Mouse (Mus musculus) kidney, embryonic 15.5 days (tissue): Measurements from ENCODE around the gene Trmo. TPM values are rescaled to one million over a fixed set of nuclear protein-coding genes. Genes with fewer than 3 reads are reported as not detected.

Experiments used
- ATAC-seq: fragments of 200-750 bp; cut with Nextera tagmentation; replicated peaks from 2 replicates; pipeline ENCODE4 v1.8.0; 2017; ENCODE audit warnings: moderate TSS enrichment; ENCODE audit not compliant: low FRiP score
- H3K27ac ChIP-seq: fragments of 300-500 bp; sonication (generic); 2 replicates; pipeline ENCODE4 v1.5.1; 2015; ENCODE audit warnings: mild to moderate bottlenecking, inconsistent platforms
- H3K27me3 ChIP-seq: fragments of 300-500 bp; sonication (generic); 2 replicates; pipeline ENCODE4 v1.6.1; 2015; ENCODE audit warnings: inconsistent platforms
- H3K36me3 ChIP-seq: fragments of 300-500 bp; sonication (generic); 2 replicates; pipeline ENCODE4 v1.6.1; 2015; ENCODE audit warnings: inconsistent platforms
- H3K4me1 ChIP-seq: fragments of 300-500 bp; sonication (generic); 2 replicates; pipeline ENCODE4 v1.6.1; 2015; ENCODE audit warnings: inconsistent platforms
- H3K4me2 ChIP-seq: fragments of 300-500 bp; sonication (generic); 2 replicates; pipeline ENCODE4 v1.6.1; 2015; ENCODE audit warnings: moderate library complexity, mild to moderate bottlenecking, inconsistent platforms
- H3K4me3 ChIP-seq: fragments of 300-500 bp; sonication (generic); replicated peaks from 2 replicates; pipeline ENCODE4 v1.5.1; 2015; ENCODE audit warnings: mild to moderate bottlenecking, inconsistent platforms
- H3K9ac ChIP-seq: fragments of 300-500 bp; sonication (generic); 2 replicates; pipeline ENCODE4 v1.6.1; 2015; ENCODE audit warnings: mild to moderate bottlenecking, inconsistent platforms
- H3K9me3 ChIP-seq: fragments of 300-500 bp; sonication (generic); replicated peaks from 2 replicates; pipeline ENCODE4 v1.6.1; 2016; ENCODE audit warnings: inconsistent platforms
- WGBS: fragments of 180-500 bp; shearing (Covaris S2); methylation state at CpG from one replicate; pipeline ENCODE4 v1.1.7; 2015; ENCODE audit warnings: mixed read lengths; 5-methylcytosine and 5-hydroxymethylcytosine counted together
- polyA plus RNA-seq: library from polyadenylated mRNA; unstranded; fragments of >200 nt; fragmentation: Nextera tagmentation; extraction: Ambion mirVana; gene quantifications from 2 replicates; pipeline ENCODE4 v1.2.1, GENCODE M21; 2015

The Trmo gene
- polyA plus RNA-seq, 1 experiment from 2014 or later = 11.1 TPM

GRCm38 (mm10) chr4:46404042-46404795, 15.0 kb upstream of the Trmo start:
- H3K27me3 ChIP-seq = 0 out of 2 replicates have a peak, but pooled peaks cover 2% of the 10 kb centered on the region
- no peaks in the 10 kb centered on the region for H3K9me3 ChIP-seq
- no peaks in the 10 kb centered on the region for H3K36me3 ChIP-seq
- 0 out of 2 replicates have a peak, but pooled peaks have one; percentile 64 for ATAC-seq
- H3K27ac ChIP-seq = no peak overlapping the region
- H3K4me3 ChIP-seq = no peak overlapping the region
- no peaks in the 10 kb centered on the region for H3K4me1 ChIP-seq
- WGBS = 71% methylated on average over 6 of the region's 6 CpGs
- H3K4me2 ChIP-seq = no peak overlapping the region
- no peak overlapping the region for H3K9ac ChIP-seq

GRCm38 (mm10) chr4:46398839-46399238, 9.6 kb upstream of the Trmo start:
- WGBS = 78% methylated on average over 4 of the region's 4 CpGs
- Histone ChIP-seq H3K4me2 (no peak overlapping the region), H3K27ac (no peak overlapping the region), H3K27me3 (no peaks in the 10 kb centered on the region), H3K9me3 (no peaks in the 10 kb centered on the region), H3K4me1 (no peaks in the 10 kb centered on the region; the same call in 1 of the 2 replicates), H3K4me3 (no peak overlapping the region), H3K9ac (no peak overlapping the region), H3K36me3 (no peaks in the 10 kb centered on the region)
- no peak for ATAC-seq

GRCm38 (mm10) chr4:46395736-46396135, 6.5 kb upstream of the Trmo start:
- H3K4me2 ChIP-seq = no peak overlapping the region
- 29% methylated on average over 5 of the region's 5 CpGs for WGBS

DNA sequence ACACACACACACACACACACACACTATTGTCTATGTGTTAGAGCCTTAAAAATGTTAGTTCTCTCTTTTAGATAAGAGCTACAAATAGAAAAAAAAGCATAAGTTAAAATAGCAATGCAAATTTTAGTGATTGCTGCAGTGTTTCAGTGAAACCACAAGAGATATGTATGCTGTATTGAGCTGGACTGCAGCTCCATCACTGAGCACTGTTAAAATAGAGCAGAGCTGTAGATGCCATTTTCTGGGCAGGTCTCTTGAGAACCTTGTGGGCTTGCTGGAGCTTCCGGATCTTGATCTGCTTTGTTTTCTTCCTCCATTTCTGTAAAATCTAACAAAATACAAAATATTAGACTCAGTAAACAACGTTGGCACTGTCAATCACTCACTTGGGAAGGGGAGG, 5.2 kb upstream of the Trmo start:
- Histone ChIP-seq H3K4me1 (no peaks in the 10 kb centered on the region; the same call in 1 of the 2 replicates), H3K9ac (no peak overlapping the region), H3K36me3 (no peaks in the 10 kb centered on the region), H3K4me3 (no peak overlapping the region), H3K27me3 (no peaks in the 10 kb centered on the region), H3K4me2 (no peak overlapping the region), H3K27ac (no peak overlapping the region), H3K9me3 (no peaks in the 10 kb centered on the region)
- 77% methylated on average over 2 of the region's 2 CpGs for WGBS
- no peak for ATAC-seq

More at GRCm38 (mm10) chr4:46395736-46396135, 6.5 kb upstream of the Trmo start:
- H3K27ac ChIP-seq = no peak overlapping the region
- no peaks in the 10 kb centered on the region for H3K9me3 ChIP-seq
- ATAC-seq = 0 out of 2 replicates have a peak, but pooled peaks have one; percentile 56
- H3K4me1 ChIP-seq = no peaks in the 10 kb centered on the region; the same call in 1 of the 2 replicates
- no peak overlapping the region for H3K4me3 ChIP-seq
- H3K9ac ChIP-seq = no peak overlapping the region
- H3K27me3 ChIP-seq = no peaks in the 10 kb centered on the region
- no peaks in the 10 kb centered on the region for H3K36me3 ChIP-seq

DNA sequence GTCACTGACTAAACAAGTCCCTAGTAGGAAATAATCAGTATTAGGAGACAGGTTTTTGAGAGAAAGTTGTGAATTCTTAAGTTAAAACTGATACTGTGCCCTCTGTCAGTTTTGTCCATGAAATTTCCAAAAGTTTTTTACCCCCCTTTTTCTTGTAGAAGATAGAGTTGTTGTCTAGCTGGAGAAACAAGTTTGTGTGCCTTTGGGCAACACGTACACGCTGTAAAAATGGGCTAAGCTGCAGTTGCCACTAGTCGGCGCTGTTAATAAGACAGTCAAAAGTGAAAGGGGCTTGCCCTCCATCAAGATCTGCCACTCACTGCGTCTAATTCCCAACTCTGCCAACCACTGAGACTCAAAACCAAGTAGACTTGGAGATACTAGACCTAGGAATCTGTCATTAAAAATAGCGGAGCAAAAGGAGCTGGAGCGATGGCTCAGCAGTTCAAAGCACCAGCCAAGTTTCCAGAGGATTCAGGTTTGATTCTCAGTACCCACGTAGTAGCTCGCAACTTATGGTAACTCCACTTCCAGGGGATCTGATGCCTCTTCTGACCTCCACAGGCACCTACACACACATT, 1.2 kb upstream of the Trmo start:
- Histone ChIP-seq H3K27ac (peak overlapping the region; percentile 96), H3K36me3 (peaks cover 17% of the 10 kb centered on the region), H3K4me1 (0 out of 2 replicates have a peak, but pooled peaks cover 4% of the 10 kb centered on the region), H3K9ac (peak overlapping the region; percentile 73), H3K27me3 (no peaks in the 10 kb centered on the region), H3K9me3 (no peaks in the 10 kb centered on the region), H3K4me3 (peak overlapping the region; percentile 64), H3K4me2 (peak overlapping the region; percentile 74)
- WGBS = 23% methylated on average over 9 of the region's 9 CpGs
- no peak for ATAC-seq

DNA sequence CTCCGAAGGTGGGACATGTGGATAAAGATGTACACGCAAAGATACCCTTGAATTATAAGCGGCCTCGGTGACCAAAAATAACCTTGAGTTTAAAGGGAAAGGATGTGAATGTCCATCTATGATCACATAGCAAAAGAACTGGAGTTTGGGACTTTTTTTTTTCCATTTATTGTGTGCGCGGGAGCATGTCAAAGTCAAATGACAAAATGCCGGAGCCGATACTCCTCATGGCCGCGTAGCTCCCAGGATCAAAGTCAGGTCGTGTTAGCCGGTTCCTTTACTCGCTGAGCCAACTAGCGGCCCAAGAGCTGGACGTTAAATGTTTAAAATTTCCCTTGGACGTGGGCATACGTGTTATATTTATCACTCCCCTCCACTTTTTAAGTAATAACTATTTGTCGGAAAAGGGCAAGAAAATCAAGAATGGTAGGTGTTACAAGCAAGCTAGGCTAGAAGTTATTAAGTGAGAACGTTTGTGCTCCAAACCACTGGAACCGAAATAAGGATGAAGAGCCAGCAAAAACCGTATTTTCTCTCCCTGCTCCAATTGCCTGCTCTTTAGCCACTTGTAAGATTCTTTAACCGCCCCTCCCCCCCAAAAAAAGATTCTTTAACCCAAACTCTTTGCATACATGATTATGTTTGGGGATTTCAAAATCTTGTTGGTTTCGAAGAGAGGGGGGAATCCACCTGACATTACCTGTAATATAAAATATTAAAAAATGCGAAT, 540 bp upstream of the Trmo start:
- no peak for ATAC-seq

DNA sequence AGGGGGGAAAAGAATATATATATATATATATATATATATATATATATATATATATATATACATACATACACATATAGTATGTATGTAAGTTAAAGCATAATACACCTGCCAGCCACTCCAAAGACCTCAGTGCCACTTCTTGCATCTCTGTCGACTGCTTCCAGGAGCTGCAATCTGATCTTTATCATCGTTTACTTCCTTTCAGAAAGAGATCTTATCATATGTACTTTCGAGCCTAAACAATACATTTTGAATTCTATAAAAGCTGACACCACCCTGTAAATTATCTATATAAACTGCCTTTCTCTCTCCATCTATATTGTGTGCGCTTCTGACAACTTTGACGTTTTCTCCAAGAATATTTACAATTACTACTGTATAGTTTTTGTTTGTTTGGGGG, 681 bp downstream of the Trmo start:
- 20% methylated on average over 5 of the region's 5 CpGs for WGBS

More for the DNA sequence above, 540 bp upstream of the Trmo start:
- peak overlapping the region; percentile 64 for H3K4me3 ChIP-seq
- H3K9ac ChIP-seq = peak overlapping the region; percentile 73
- H3K27me3 ChIP-seq = no peaks in the 10 kb centered on the region
- peaks cover 24% of the 10 kb centered on the region for H3K36me3 ChIP-seq
- 2% methylated on average over 24 of the region's 24 CpGs for WGBS
- no peaks in the 10 kb centered on the region for H3K9me3 ChIP-seq
- peak overlapping the region; percentile 96 for H3K27ac ChIP-seq
- H3K4me2 ChIP-seq = peak overlapping the region; percentile 74
- 0 out of 2 replicates have a peak, but pooled peaks cover 4% of the 10 kb centered on the region for H3K4me1 ChIP-seq

GRCm38 (mm10) chr4:46374869-46375368, 14.3 kb downstream of the Trmo start:
- H3K36me3 ChIP-seq = peaks cover 38% of the 10 kb centered on the region
- no peak overlapping the region for H3K9ac ChIP-seq
- H3K9me3 ChIP-seq = no peaks in the 10 kb centered on the region
- ATAC-seq = peak; percentile 72
- peak overlapping the region; percentile 63 for H3K4me2 ChIP-seq
- H3K4me3 ChIP-seq = peak overlapping the region; percentile 40
- peaks cover 13% of the 10 kb centered on the region for H3K4me1 ChIP-seq
- peaks cover 6% of the 10 kb centered on the region; the same call in 1 of the 2 replicates for H3K27me3 ChIP-seq
- 24% methylated on average over 22 of the region's 22 CpGs for WGBS
- H3K27ac ChIP-seq = no peak overlapping the region

More for the DNA sequence above, 681 bp downstream of the Trmo start:
- H3K4me1 ChIP-seq = 0 out of 2 replicates have a peak, but pooled peaks cover 4% of the 10 kb centered on the region
- ATAC-seq = no peak
- peaks cover 36% of the 10 kb centered on the region for H3K36me3 ChIP-seq
- peak overlapping the region; percentile 74 for H3K4me2 ChIP-seq
- peak overlapping the region; percentile 64 for H3K4me3 ChIP-seq
- no peaks in the 10 kb centered on the region for H3K9me3 ChIP-seq
- H3K27me3 ChIP-seq = no peaks in the 10 kb centered on the region
- H3K9ac ChIP-seq = peak overlapping the region; percentile 73
- peak overlapping the region; percentile 96 for H3K27ac ChIP-seq

GRCm38 (mm10) chr4:46374455-46374854, 14.8 kb downstream of the Trmo start:
- peaks cover 33% of the 10 kb centered on the region for H3K36me3 ChIP-seq
- WGBS = 55% methylated on average over 6 of the region's 6 CpGs
- H3K4me1 ChIP-seq = peaks cover 13% of the 10 kb centered on the region
- no peak for ATAC-seq
- no peaks in the 10 kb centered on the region for H3K9me3 ChIP-seq
- H3K27ac ChIP-seq = no peak overlapping the region
- peaks cover 9% of the 10 kb centered on the region; the same call in 1 of the 2 replicates for H3K27me3 ChIP-seq
- H3K9ac ChIP-seq = no peak overlapping the region
- peak overlapping the region; percentile 63 for H3K4me2 ChIP-seq
- H3K4me3 ChIP-seq = peak overlapping the region; percentile 40

GRCm38 (mm10) chr4:46371030-46371429, 18.2 kb downstream of the Trmo start:
- H3K9me3 ChIP-seq = no peaks in the 10 kb centered on the region
- peak overlapping the region; percentile 19; the same call in 1 of the 2 replicates for H3K4me3 ChIP-seq
- H3K27me3 ChIP-seq = peaks cover 24% of the 10 kb centered on the region; the same call in 1 of the 2 replicates
- 0 out of 2 replicates have a peak, but pooled peaks cover 1% of the 10 kb centered on the region for H3K36me3 ChIP-seq
- H3K27ac ChIP-seq = no peak overlapping the region
- H3K4me2 ChIP-seq = peak overlapping the region; percentile 54
- H3K4me1 ChIP-seq = peaks cover 17% of the 10 kb centered on the region
- H3K9ac ChIP-seq = 0 out of 2 replicates have a peak overlapping the region, but pooled peaks have one; percentile 18
- WGBS = 2% methylated on average over 19 of the region's 19 CpGs
- peak; percentile 74 for ATAC-seq

DNA sequence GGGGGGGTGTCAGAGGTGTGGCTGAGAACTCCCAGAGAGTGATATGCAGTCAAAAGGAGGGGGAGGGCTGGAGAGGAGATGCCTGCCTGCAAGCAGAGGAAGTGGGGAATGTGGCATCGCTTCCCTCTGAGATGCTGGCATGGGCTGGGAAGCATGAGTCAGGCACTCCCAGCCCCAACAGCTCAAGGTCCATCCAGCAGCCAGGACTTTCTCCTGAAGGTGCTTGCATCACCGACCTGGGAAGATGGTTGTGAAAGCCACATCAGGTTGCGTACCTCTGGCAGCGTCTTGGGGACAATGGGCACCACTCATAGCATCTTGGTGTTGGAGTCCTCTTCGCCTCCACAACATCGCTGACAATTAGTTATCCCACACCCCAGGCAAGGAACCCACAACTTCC, 18.8 kb downstream of the Trmo start:
- Histone ChIP-seq H3K9ac (no peak overlapping the region), H3K4me1 (peaks cover 17% of the 10 kb centered on the region), H3K4me3 (no peak overlapping the region), H3K27me3 (peaks cover 24% of the 10 kb centered on the region; the same call in 1 of the 2 replicates), H3K27ac (no peak overlapping the region), H3K36me3 (no peaks in the 10 kb centered on the region), H3K9me3 (no peaks in the 10 kb centered on the region), H3K4me2 (no peak overlapping the region)
- WGBS = 50% methylated on average over 6 of the region's 6 CpGs
- ATAC-seq = no peak
